Mouse (Mus musculus) midbrain, embryonic 15.5 days (tissue): ENCODE measurements around the gene Mthfs. TPM values are rescaled to one million over a fixed set of nuclear protein-coding genes. Genes with fewer than 3 reads are reported as not detected.
"Not testable (repeated sequence)": the region's sequence is repeated elsewhere in the genome, so short reads cannot be mapped to it uniquely, and the experiment has no call there.

Experiments used
- ATAC-seq: fragments of 200-750 bp; cut with Nextera tagmentation; replicated peaks from 2 replicates; pipeline ENCODE4 v1.8.0; 2017; ENCODE audit warnings: moderate TSS enrichment
- H3K27ac ChIP-seq: fragments of 300-500 bp; sonication (generic); 2 replicates; pipeline ENCODE4 v1.5.1; 2015; ENCODE audit warnings: mild to moderate bottlenecking, inconsistent platforms
- H3K27me3 ChIP-seq: fragments of 300-500 bp; sonication (generic); replicated peaks from 2 replicates; pipeline ENCODE4 v1.6.1; 2015; ENCODE audit warnings: inconsistent platforms
- H3K36me3 ChIP-seq: fragments of 300-500 bp; sonication (generic); replicated peaks from 2 replicates; pipeline ENCODE4 v1.6.1; 2015; ENCODE audit warnings: inconsistent platforms
- H3K4me1 ChIP-seq: fragments of 300-500 bp; sonication (generic); 2 replicates; pipeline ENCODE4 v1.6.1; 2015; ENCODE audit warnings: inconsistent platforms
- H3K4me2 ChIP-seq: fragments of 300-500 bp; sonication (generic); 2 replicates; pipeline ENCODE4 v1.6.1; 2015; ENCODE audit warnings: inconsistent platforms, mild to moderate bottlenecking, moderate library complexity
- H3K4me3 ChIP-seq: fragments of 300-500 bp; sonication (generic); 2 replicates; pipeline ENCODE4 v1.5.1; 2015; ENCODE audit warnings: mild to moderate bottlenecking, inconsistent platforms
- H3K9ac ChIP-seq: fragments of 300-500 bp; sonication (generic); 2 replicates; pipeline ENCODE4 v1.6.1; 2015; ENCODE audit warnings: mild to moderate bottlenecking, inconsistent platforms
- H3K9me3 ChIP-seq: fragments of 300-500 bp; sonication (generic); 2 replicates; pipeline ENCODE4 v1.6.1; 2016; ENCODE audit warnings: inconsistent platforms
- whole genome bisulfite sequencing: fragments of 180-500 bp; shearing (Covaris S2); methylation state at CpG from one replicate; pipeline ENCODE4 v1.1.7; 2015; ENCODE audit warnings: mixed read lengths; 5-methylcytosine and 5-hydroxymethylcytosine counted together
- polyA plus RNA-seq: library from polyadenylated mRNA; unstranded; fragments of >200 nt; fragmentation: Nextera tagmentation; extraction: Ambion mirVana; gene quantifications from 2 replicates; pipeline ENCODE4 v1.2.1, GENCODE M21; 2015

The Mthfs gene
- polyA plus RNA-seq, 1 experiment from 2014 or later: 13.1 TPM

GRCm38 (mm10) chr9:89218174-89218573, 7.7 kb downstream of the Mthfs start:
- not testable (repeated sequence) for H3K4me2 ChIP-seq, H3K27ac ChIP-seq, H3K9me3 ChIP-seq, H3K36me3 ChIP-seq, H3K9ac ChIP-seq, H3K4me3 ChIP-seq, ATAC-seq, H3K4me1 ChIP-seq, H3K27me3 ChIP-seq
- 89% methylated on average over 4 of the region's 4 CpGs for WGBS

GRCm38 (mm10) chr9:89219668-89220067, 9.2 kb downstream of the Mthfs start:
- H3K27me3 ChIP-seq, H3K36me3 ChIP-seq, H3K4me1 ChIP-seq, ATAC-seq, H3K27ac ChIP-seq, H3K4me2 ChIP-seq, H3K9ac ChIP-seq, H3K4me3 ChIP-seq, H3K9me3 ChIP-seq: not testable (repeated sequence)
- 93% methylated on average over 3 of the region's 4 CpGs for WGBS

GRCm38 (mm10) chr9:89220704-89221287, 10.3 kb downstream of the Mthfs start:
- H3K9me3 ChIP-seq, H3K4me2 ChIP-seq, H3K27me3 ChIP-seq, H3K27ac ChIP-seq, H3K36me3 ChIP-seq, H3K9ac ChIP-seq, H3K4me1 ChIP-seq, H3K4me3 ChIP-seq, ATAC-seq: not testable (repeated sequence)
- 94% methylated on average over 6 of the region's 6 CpGs for WGBS

- H3K4me2 ChIP-seq: no peak overlapping the region
- H3K36me3 ChIP-seq: no peaks in the 10 kb centered on the region
- no peaks in the 10 kb centered on the region for H3K27me3 ChIP-seq
- no peaks in the 10 kb centered on the region for H3K9me3 ChIP-seq
- no peaks in the 10 kb centered on the region for H3K4me1 ChIP-seq
- H3K27ac ChIP-seq: no peak overlapping the region
- no peak overlapping the region for H3K9ac ChIP-seq
- WGBS: 60% methylated on average over 4 of the region's 4 CpGs
- H3K4me3 ChIP-seq: no peak overlapping the region
- peak; percentile 90 for ATAC-seq
Observed at GRCm38 (mm10) chr9:89226071-89226470, 15.6 kb downstream of the Mthfs start.

- H3K27ac ChIP-seq: no peak overlapping the region
Observed at GRCm38 (mm10) chr9:89228122-89228521, 17.6 kb downstream of the Mthfs start.

GRCm38 (mm10) chr9:89230897-89231497, 20.5 kb downstream of the Mthfs start:
- WGBS: 73% methylated on average over 2 of the region's 2 CpGs
- ATAC-seq: peak; percentile 85

More at GRCm38 (mm10) chr9:89228122-89228521, 17.6 kb downstream of the Mthfs start:
- Histone ChIP-seq H3K9me3 (no peaks in the 10 kb centered on the region), H3K4me1 (no peaks in the 10 kb centered on the region), H3K36me3 (no peaks in the 10 kb centered on the region), H3K4me2 (no peak overlapping the region), H3K9ac (no peak overlapping the region), H3K4me3 (no peak overlapping the region), H3K27me3 (no peaks in the 10 kb centered on the region)
- 91% methylated on average over 7 of the region's 7 CpGs for WGBS
- ATAC-seq: no peak

GRCm38 (mm10) chr9:89237131-89237530, 26.7 kb downstream of the Mthfs start:
- not testable (repeated sequence) for ATAC-seq, H3K9me3 ChIP-seq, H3K27me3 ChIP-seq, H3K36me3 ChIP-seq, H3K4me1 ChIP-seq, H3K4me3 ChIP-seq, H3K9ac ChIP-seq, H3K4me2 ChIP-seq, H3K27ac ChIP-seq
- WGBS: 93% methylated on average over 4 of the region's 4 CpGs

More at GRCm38 (mm10) chr9:89230897-89231497, 20.5 kb downstream of the Mthfs start:
- not testable (repeated sequence) for H3K9ac ChIP-seq, H3K4me1 ChIP-seq, H3K27ac ChIP-seq, H3K4me3 ChIP-seq, H3K4me2 ChIP-seq, H3K36me3 ChIP-seq, H3K9me3 ChIP-seq, H3K27me3 ChIP-seq

- H3K4me1 ChIP-seq, H3K4me2 ChIP-seq, H3K4me3 ChIP-seq, H3K27ac ChIP-seq, H3K9ac ChIP-seq, H3K9me3 ChIP-seq, H3K27me3 ChIP-seq, ATAC-seq, H3K36me3 ChIP-seq: not testable (repeated sequence)
- 91% methylated on average over 4 of the region's 5 CpGs for WGBS
Observed at GRCm38 (mm10) chr9:89238976-89239505, 28.6 kb downstream of the Mthfs start.

GRCm38 (mm10) chr9:89240516-89241019, 30.1 kb downstream of the Mthfs start:
- not testable (repeated sequence) for H3K4me1 ChIP-seq, H3K9ac ChIP-seq, ATAC-seq, H3K4me2 ChIP-seq, H3K9me3 ChIP-seq, H3K4me3 ChIP-seq, H3K36me3 ChIP-seq, H3K27me3 ChIP-seq, H3K27ac ChIP-seq
- 86% methylated on average over 3 of the region's 3 CpGs for WGBS

- Histone ChIP-seq H3K4me2 (no peak overlapping the region), H3K4me1 (no peaks in the 10 kb centered on the region), H3K36me3 (no peaks in the 10 kb centered on the region), H3K4me3 (no peak overlapping the region), H3K9me3 (no peaks in the 10 kb centered on the region), H3K9ac (no peak overlapping the region), H3K27ac (no peak overlapping the region), H3K27me3 (no peaks in the 10 kb centered on the region)
- WGBS: 84% methylated on average over 2 of the region's 2 CpGs
- ATAC-seq: no peak
Observed at GRCm38 (mm10) chr9:89253400-89253799, 42.9 kb downstream of the Mthfs start.

GRCm38 (mm10) chr9:89256556-89257335, 46.3 kb downstream of the Mthfs start:
- Histone ChIP-seq H3K4me3 (no peak overlapping the region), H3K36me3 (no peaks in the 10 kb centered on the region), H3K9me3 (no peaks in the 10 kb centered on the region), H3K9ac (no peak overlapping the region), H3K27ac (no peak overlapping the region), H3K27me3 (no peaks in the 10 kb centered on the region), H3K4me2 (no peak overlapping the region), H3K4me1 (no peaks in the 10 kb centered on the region)
- WGBS: 91% methylated on average over 12 of the region's 12 CpGs
- no peak for ATAC-seq

GRCm38 (mm10) chr9:89263968-89264367, 53.5 kb downstream of the Mthfs start:
- Histone ChIP-seq H3K9me3 (no peaks in the 10 kb centered on the region), H3K27me3 (no peaks in the 10 kb centered on the region), H3K4me2 (no peak overlapping the region), H3K27ac (no peak overlapping the region), H3K4me3 (no peak overlapping the region), H3K4me1 (no peaks in the 10 kb centered on the region), H3K9ac (no peak overlapping the region), H3K36me3 (no peaks in the 10 kb centered on the region)
- no peak for ATAC-seq
- WGBS: 92% methylated on average over 3 of the region's 3 CpGs
